Mouse (Mus musculus): ENCODE data around the gene Slc35b1.

Gene Slc35b1

GRCm38 (mm10) chr11:95384319-95384972 is at the start of gene Slc35b1:
Gene Slc35b1, plus strand, starts transcription at chr11:95384692.
- peak; percentile 100 for DNase-seq (ENCODE audit: low spot score)

- peak; percentile 89 for DNase-seq (ENCODE audit: low spot score)
Observed at GRCm38 (mm10) chr11:95336568-95337128, 47.8 kb upstream of the Slc35b1 start, which contains the start of gene Fam117a. Gene Fam117a, plus strand, starts transcription at chr11:95337018.

GRCm38 (mm10) chr11:95337129-95337813 is 47.2 kb upstream of the Slc35b1 start:
- peak; percentile 69 for DNase-seq (ENCODE audit: low spot score)

GRCm38 (mm10) chr11:95337846-95338342 is 46.6 kb upstream of the Slc35b1 start:
- DNase-seq (ENCODE audit: low spot score) = peak; percentile 7

- DNase-seq (ENCODE audit: low spot score) = peak; percentile 45
Observed at GRCm38 (mm10) chr11:95339471-95340021, 44.9 kb upstream of the Slc35b1 start.

- DNase-seq (ENCODE audit: low spot score) = no peak
Observed at GRCm38 (mm10) chr11:95340259-95340658, 44.2 kb upstream of the Slc35b1 start.

GRCm38 (mm10) chr11:95340664-95341063 is 43.8 kb upstream of the Slc35b1 start:
- DNase-seq (ENCODE audit: low spot score) = no peak

GRCm38 (mm10) chr11:95343180-95343579 is 41.3 kb upstream of the Slc35b1 start:
- DNase-seq (ENCODE audit: low spot score) = no peak

GRCm38 (mm10) chr11:95344181-95344580 is 40.3 kb upstream of the Slc35b1 start:
- DNase-seq (ENCODE audit: low spot score) = no peak

GRCm38 (mm10) chr11:95350289-95350688 is 34.2 kb upstream of the Slc35b1 start:
- no peak for DNase-seq (ENCODE audit: low spot score)

GRCm38 (mm10) chr11:95350960-95351359 is 33.5 kb upstream of the Slc35b1 start:
- DNase-seq (ENCODE audit: low spot score) = no peak

GRCm38 (mm10) chr11:95352686-95353085 is 31.8 kb upstream of the Slc35b1 start:
- no peak for DNase-seq (ENCODE audit: low spot score)

GRCm38 (mm10) chr11:95353226-95353625 is 31.3 kb upstream of the Slc35b1 start:
- DNase-seq (ENCODE audit: low spot score) = no peak

GRCm38 (mm10) chr11:95354228-95354944 is 30.1 kb upstream of the Slc35b1 start:
- DNase-seq (ENCODE audit: low spot score) = no peak

GRCm38 (mm10) chr11:95354945-95355660 is 29.4 kb upstream of the Slc35b1 start:
- DNase-seq (ENCODE audit: low spot score) = no peak

- no peak for DNase-seq (ENCODE audit: low spot score)
Observed at GRCm38 (mm10) chr11:95355661-95356011, 28.9 kb upstream of the Slc35b1 start.

GRCm38 (mm10) chr11:95356039-95356438 is 28.5 kb upstream of the Slc35b1 start:
- no peak for DNase-seq (ENCODE audit: low spot score)

GRCm38 (mm10) chr11:95356469-95357273 is 27.8 kb upstream of the Slc35b1 start:
- no peak for DNase-seq (ENCODE audit: low spot score)

- DNase-seq (ENCODE audit: low spot score) = no peak
Observed at GRCm38 (mm10) chr11:95358263-95358662, 26.2 kb upstream of the Slc35b1 start.

- DNase-seq (ENCODE audit: low spot score) = no peak
Observed at GRCm38 (mm10) chr11:95364388-95364787, 20.1 kb upstream of the Slc35b1 start.

- no peak for DNase-seq (ENCODE audit: low spot score)
Observed at GRCm38 (mm10) chr11:95365596-95365995, 18.9 kb upstream of the Slc35b1 start.
